Mouse (Mus musculus): ENCODE measurements around the gene Rasgrp1. TPM values are rescaled to one million over a fixed set of nuclear protein-coding genes. Genes with fewer than 3 reads are reported as not detected.

Gene Rasgrp1
- polyA plus RNA-seq, 1 experiment from 2014 or later, result 2.3 TPM

GRCm38 (mm10) chr2:117303391-117304350, 39.1 kb downstream of the Rasgrp1 start:
- H3K4me3 ChIP-seq (ENCODE audit: low read depth, low read length), result no peak overlapping the region
- no peaks in the 10 kb centered on the region for H3K4me1 ChIP-seq (ENCODE audit: control insufficient read depth, insufficient read depth, low read length)
- no peaks in the 10 kb centered on the region for H3K27me3 ChIP-seq (ENCODE audit: control insufficient read depth, insufficient read depth, low read length)
- no peaks in the 10 kb centered on the region for H3K36me3 ChIP-seq (ENCODE audit: control insufficient read depth, insufficient read depth, low read length)
- H3K27ac ChIP-seq (ENCODE audit: low read length), result no peak overlapping the region
- no peaks in the 10 kb centered on the region for H3K9me3 ChIP-seq (ENCODE audit: control insufficient read depth, low read depth, low read length)
- H3K4me2 ChIP-seq (replicated peaks; ENCODE audit: low read depth, low read length), result no peak overlapping the region
- ATAC-seq (ENCODE audit: insufficient number of reproducible peaks, insufficient read depth, low FRiP score, low read depth), result no peak
- no peak overlapping the region for H3K9ac ChIP-seq (replicated peaks; ENCODE audit: low read depth, low read length)
- WGBS, result 88% methylated on average over 12 of the region's 12 CpGs

- no peak for ATAC-seq (ENCODE audit: insufficient number of reproducible peaks, insufficient read depth, low FRiP score, low read depth)
- H3K9ac ChIP-seq (replicated peaks; ENCODE audit: low read depth, low read length), result no peak overlapping the region
- WGBS, result 82% methylated on average over 16 of the region's 16 CpGs
- H3K4me2 ChIP-seq (replicated peaks; ENCODE audit: low read depth, low read length), result no peak overlapping the region
- no peaks in the 10 kb centered on the region for H3K36me3 ChIP-seq (ENCODE audit: control insufficient read depth, insufficient read depth, low read length)
- no peak overlapping the region for H3K27ac ChIP-seq (ENCODE audit: low read length)
- H3K4me3 ChIP-seq (ENCODE audit: low read depth, low read length), result no peak overlapping the region
- H3K9me3 ChIP-seq (ENCODE audit: control insufficient read depth, low read depth, low read length), result no peaks in the 10 kb centered on the region
- no peaks in the 10 kb centered on the region for H3K4me1 ChIP-seq (ENCODE audit: control insufficient read depth, insufficient read depth, low read length)
- no peaks in the 10 kb centered on the region for H3K27me3 ChIP-seq (ENCODE audit: control insufficient read depth, insufficient read depth, low read length)
Observed at GRCm38 (mm10) chr2:117299596-117300448, 43.0 kb downstream of the Rasgrp1 start.

- H3K4me2 ChIP-seq (replicated peaks; ENCODE audit: low read depth, low read length), result no peak overlapping the region
- 89% methylated on average over 7 of the region's 7 CpGs for WGBS
Observed at GRCm38 (mm10) chr2:117288291-117288690, 54.5 kb downstream of the Rasgrp1 start.

GRCm38 (mm10) chr2:117263786-117264408, 78.9 kb downstream of the Rasgrp1 start:
- Histone ChIP-seq H3K27ac (ENCODE audit: low read length) (no peak overlapping the region), H3K4me2 (replicated peaks; ENCODE audit: low read depth, low read length) (no peak overlapping the region), H3K9ac (replicated peaks; ENCODE audit: low read depth, low read length) (no peak overlapping the region), H3K4me3 (ENCODE audit: low read depth, low read length) (no peak overlapping the region), H3K27me3 (ENCODE audit: control insufficient read depth, insufficient read depth, low read length) (no peaks in the 10 kb centered on the region), H3K4me1 (ENCODE audit: control insufficient read depth, insufficient read depth, low read length) (no peaks in the 10 kb centered on the region), H3K36me3 (ENCODE audit: control insufficient read depth, insufficient read depth, low read length) (peaks cover 39% of the 10 kb centered on the region), H3K9me3 (ENCODE audit: control insufficient read depth, low read depth, low read length) (no peaks in the 10 kb centered on the region)
- ATAC-seq (ENCODE audit: insufficient number of reproducible peaks, insufficient read depth, low FRiP score, low read depth), result peak; percentile 33; the same call in 1 of the 2 replicates
- 72% methylated on average over 11 of the region's 11 CpGs for WGBS

More at GRCm38 (mm10) chr2:117288291-117288690, 54.5 kb downstream of the Rasgrp1 start:
- Histone ChIP-seq H3K27me3 (ENCODE audit: control insufficient read depth, insufficient read depth, low read length) (no peaks in the 10 kb centered on the region), H3K36me3 (ENCODE audit: control insufficient read depth, insufficient read depth, low read length) (no peaks in the 10 kb centered on the region), H3K9me3 (ENCODE audit: control insufficient read depth, low read depth, low read length) (no peaks in the 10 kb centered on the region), H3K9ac (replicated peaks; ENCODE audit: low read depth, low read length) (no peak overlapping the region), H3K27ac (ENCODE audit: low read length) (no peak overlapping the region), H3K4me1 (ENCODE audit: control insufficient read depth, insufficient read depth, low read length) (no peaks in the 10 kb centered on the region), H3K4me3 (ENCODE audit: low read depth, low read length) (no peak overlapping the region)
- no peak for ATAC-seq (ENCODE audit: insufficient number of reproducible peaks, insufficient read depth, low FRiP score, low read depth)

- no peak for ATAC-seq (ENCODE audit: insufficient number of reproducible peaks, insufficient read depth, low FRiP score, low read depth)
- no peaks in the 10 kb centered on the region for H3K27me3 ChIP-seq (ENCODE audit: control insufficient read depth, insufficient read depth, low read length)
- H3K36me3 ChIP-seq (ENCODE audit: control insufficient read depth, insufficient read depth, low read length), result peaks cover 29% of the 10 kb centered on the region
- H3K9ac ChIP-seq (replicated peaks; ENCODE audit: low read depth, low read length), result no peak overlapping the region
- no peak overlapping the region for H3K4me3 ChIP-seq (ENCODE audit: low read depth, low read length)
- 88% methylated on average over 5 of the region's 5 CpGs for WGBS
- no peak overlapping the region for H3K4me2 ChIP-seq (replicated peaks; ENCODE audit: low read depth, low read length)
- no peaks in the 10 kb centered on the region for H3K9me3 ChIP-seq (ENCODE audit: control insufficient read depth, low read depth, low read length)
- no peak overlapping the region for H3K27ac ChIP-seq (ENCODE audit: low read length)
- H3K4me1 ChIP-seq (ENCODE audit: control insufficient read depth, insufficient read depth, low read length), result no peaks in the 10 kb centered on the region
Observed at GRCm38 (mm10) chr2:117262184-117262583, 80.6 kb downstream of the Rasgrp1 start.

GRCm38 (mm10) chr2:117257617-117258016, 85.2 kb downstream of the Rasgrp1 start:
- Histone ChIP-seq H3K4me2 (replicated peaks; ENCODE audit: low read depth, low read length) (no peak overlapping the region), H3K27ac (ENCODE audit: low read length) (no peak overlapping the region), H3K9ac (replicated peaks; ENCODE audit: low read depth, low read length) (no peak overlapping the region), H3K9me3 (ENCODE audit: control insufficient read depth, low read depth, low read length) (no peaks in the 10 kb centered on the region), H3K36me3 (ENCODE audit: control insufficient read depth, insufficient read depth, low read length) (peaks cover 12% of the 10 kb centered on the region), H3K27me3 (ENCODE audit: control insufficient read depth, insufficient read depth, low read length) (no peaks in the 10 kb centered on the region), H3K4me1 (ENCODE audit: control insufficient read depth, insufficient read depth, low read length) (no peaks in the 10 kb centered on the region), H3K4me3 (ENCODE audit: low read depth, low read length) (no peak overlapping the region)
- no peak for ATAC-seq (ENCODE audit: insufficient number of reproducible peaks, insufficient read depth, low FRiP score, low read depth)
- WGBS, result 77% methylated on average over 1 of the region's 1 CpGs

- Histone ChIP-seq H3K27ac (ENCODE audit: low read length) (no peak overlapping the region), H3K9ac (replicated peaks; ENCODE audit: low read depth, low read length) (no peak overlapping the region), H3K36me3 (ENCODE audit: control insufficient read depth, insufficient read depth, low read length) (peaks cover 6% of the 10 kb centered on the region)
Observed at GRCm38 (mm10) chr2:117255415-117255814, 87.4 kb downstream of the Rasgrp1 start.

GRCm38 (mm10) chr2:117250001-117250510, 92.7 kb downstream of the Rasgrp1 start:
- no peaks in the 10 kb centered on the region for H3K4me1 ChIP-seq (ENCODE audit: control insufficient read depth, insufficient read depth, low read length)
- WGBS, result under 1% methylated on average over 22 of the region's 24 CpGs
- H3K36me3 ChIP-seq (ENCODE audit: control insufficient read depth, insufficient read depth, low read length), result no peaks in the 10 kb centered on the region
- peak overlapping the region; percentile 93 for H3K4me3 ChIP-seq (ENCODE audit: low read depth, low read length)
- H3K27ac ChIP-seq (ENCODE audit: low read length), result peak overlapping the region; percentile 84
- ATAC-seq (ENCODE audit: insufficient number of reproducible peaks, insufficient read depth, low FRiP score, low read depth), result 0 out of 2 replicates have a peak, but pooled peaks have one; percentile 33
- peak overlapping the region; percentile 92 for H3K9ac ChIP-seq (replicated peaks; ENCODE audit: low read depth, low read length)
- H3K27me3 ChIP-seq (ENCODE audit: control insufficient read depth, insufficient read depth, low read length), result no peaks in the 10 kb centered on the region
- no peaks in the 10 kb centered on the region for H3K9me3 ChIP-seq (ENCODE audit: control insufficient read depth, low read depth, low read length)
- H3K4me2 ChIP-seq (replicated peaks; ENCODE audit: low read depth, low read length), result peak overlapping the region; percentile 82

More at GRCm38 (mm10) chr2:117255415-117255814, 87.4 kb downstream of the Rasgrp1 start:
- no peaks in the 10 kb centered on the region for H3K27me3 ChIP-seq (ENCODE audit: control insufficient read depth, insufficient read depth, low read length)
- WGBS, result 91% methylated on average over 2 of the region's 2 CpGs
- H3K4me2 ChIP-seq (replicated peaks; ENCODE audit: low read depth, low read length), result no peak overlapping the region
- H3K4me1 ChIP-seq (ENCODE audit: control insufficient read depth, insufficient read depth, low read length), result no peaks in the 10 kb centered on the region
- H3K9me3 ChIP-seq (ENCODE audit: control insufficient read depth, low read depth, low read length), result no peaks in the 10 kb centered on the region
- H3K4me3 ChIP-seq (ENCODE audit: low read depth, low read length), result no peak overlapping the region
- no peak for ATAC-seq (ENCODE audit: insufficient number of reproducible peaks, insufficient read depth, low FRiP score, low read depth)
